Mouse (Mus musculus): ENCODE results near the gene Kcnip1.

Kcnip1 gene

DNA sequence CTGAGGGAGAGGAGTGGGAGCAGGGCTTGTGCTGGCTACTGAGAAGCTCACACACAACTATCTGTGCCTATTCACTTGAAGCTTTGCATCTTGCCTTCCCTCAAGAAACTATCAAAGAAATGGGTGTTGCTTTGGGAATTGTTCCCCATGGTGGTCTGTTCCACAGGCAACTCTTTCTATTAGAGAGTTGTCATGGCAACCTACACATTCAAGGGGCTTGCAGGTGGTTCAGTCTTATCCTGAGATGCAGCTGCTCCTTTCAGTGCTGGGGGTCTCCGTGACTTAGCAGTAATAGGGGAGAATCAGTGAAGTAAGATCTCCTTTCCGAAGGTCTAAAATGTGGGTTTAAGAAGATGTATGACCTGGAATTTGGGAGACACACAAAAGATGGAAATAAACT, 102.6 kb downstream of the Kcnip1 start:
- no peak for DNase-seq

DNA sequence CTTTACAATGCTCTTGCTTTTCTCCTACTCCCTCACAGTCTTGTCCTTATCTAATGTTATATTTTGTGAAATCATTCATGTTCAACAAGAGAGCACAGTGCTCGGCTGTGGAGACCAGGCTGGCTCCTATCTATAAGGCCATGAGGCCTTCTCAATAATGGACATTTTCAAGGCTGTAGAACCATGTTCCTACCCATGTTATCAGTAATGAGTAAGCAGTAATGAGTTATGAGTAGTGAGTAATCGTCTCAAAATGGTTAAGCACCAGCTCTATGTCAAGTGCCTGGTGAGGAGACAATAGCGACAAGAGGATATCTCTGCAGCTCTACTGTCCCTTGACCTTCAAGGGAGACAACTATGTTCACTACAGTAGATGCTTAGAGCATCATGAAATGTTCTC, 105.3 kb downstream of the Kcnip1 start:
- no peak for DNase-seq

DNA sequence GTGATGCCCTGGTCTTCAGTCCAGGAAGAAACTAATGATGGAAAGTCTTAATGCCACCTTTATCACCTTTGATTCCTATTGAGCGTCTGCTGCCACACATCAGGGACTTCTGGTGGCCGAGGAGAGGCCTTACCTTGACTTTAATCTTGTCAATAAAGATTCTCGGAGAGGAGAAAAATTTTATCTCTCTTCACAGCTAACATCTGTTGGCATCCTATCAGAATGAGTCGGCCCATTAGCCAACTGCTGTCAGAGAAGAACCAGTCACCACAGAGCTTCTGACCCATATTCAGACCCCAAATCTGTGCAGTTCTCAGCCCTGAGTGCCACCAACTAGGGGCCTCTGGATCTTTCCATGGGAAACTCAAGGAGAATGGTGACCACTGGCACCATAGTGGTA, 107.0 kb downstream of the Kcnip1 start:
- no peak for DNase-seq

DNA sequence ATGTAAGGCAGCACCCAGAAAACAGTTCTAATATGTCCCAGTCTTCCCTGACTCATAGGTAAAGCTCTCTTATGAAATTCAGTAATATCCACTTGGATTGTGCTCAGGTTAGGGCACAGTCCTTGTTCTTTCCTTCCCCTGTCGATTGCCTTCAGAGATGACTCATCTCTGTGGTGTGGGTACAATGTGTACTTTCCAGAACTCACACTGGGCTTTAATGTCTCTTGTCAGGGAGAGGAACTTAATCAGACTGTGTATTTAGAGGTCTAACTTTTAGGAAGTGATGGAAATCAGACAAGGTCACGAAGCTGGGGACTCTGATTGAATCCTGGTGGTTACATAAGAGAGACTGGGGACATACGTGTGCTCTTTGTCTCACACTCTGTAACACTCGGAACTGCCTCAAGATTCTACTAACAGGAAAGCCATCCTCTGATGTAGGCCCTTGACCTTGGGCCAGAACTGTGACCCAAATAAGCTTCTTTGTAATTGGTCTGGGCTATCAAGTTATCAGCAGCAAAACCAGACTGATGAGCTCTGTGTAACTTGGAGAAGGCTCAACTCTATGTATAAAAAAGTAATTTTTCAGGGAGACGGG, 110.1 kb downstream of the Kcnip1 start:
- no peak for DNase-seq

DNA sequence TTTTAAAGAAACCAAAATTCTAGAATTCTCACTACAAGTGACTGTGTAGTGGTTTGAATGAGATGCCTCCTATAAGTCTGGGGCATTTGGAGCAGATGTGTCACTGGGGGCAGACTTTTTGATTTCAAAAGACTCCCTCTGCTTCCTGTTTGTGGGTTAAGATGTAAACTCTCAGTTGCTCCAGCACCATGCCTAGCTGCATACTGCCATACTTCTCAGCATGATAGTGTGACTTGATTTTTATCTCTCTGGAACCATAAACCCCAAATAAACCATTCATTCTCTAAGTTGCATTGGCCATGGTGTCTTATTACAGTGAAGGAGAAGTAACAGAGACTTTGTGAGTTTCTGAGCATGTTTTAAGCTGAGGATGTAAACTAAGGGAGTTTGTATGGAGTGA, 118.0 kb downstream of the Kcnip1 start:
- DNase-seq: no peak

DNA sequence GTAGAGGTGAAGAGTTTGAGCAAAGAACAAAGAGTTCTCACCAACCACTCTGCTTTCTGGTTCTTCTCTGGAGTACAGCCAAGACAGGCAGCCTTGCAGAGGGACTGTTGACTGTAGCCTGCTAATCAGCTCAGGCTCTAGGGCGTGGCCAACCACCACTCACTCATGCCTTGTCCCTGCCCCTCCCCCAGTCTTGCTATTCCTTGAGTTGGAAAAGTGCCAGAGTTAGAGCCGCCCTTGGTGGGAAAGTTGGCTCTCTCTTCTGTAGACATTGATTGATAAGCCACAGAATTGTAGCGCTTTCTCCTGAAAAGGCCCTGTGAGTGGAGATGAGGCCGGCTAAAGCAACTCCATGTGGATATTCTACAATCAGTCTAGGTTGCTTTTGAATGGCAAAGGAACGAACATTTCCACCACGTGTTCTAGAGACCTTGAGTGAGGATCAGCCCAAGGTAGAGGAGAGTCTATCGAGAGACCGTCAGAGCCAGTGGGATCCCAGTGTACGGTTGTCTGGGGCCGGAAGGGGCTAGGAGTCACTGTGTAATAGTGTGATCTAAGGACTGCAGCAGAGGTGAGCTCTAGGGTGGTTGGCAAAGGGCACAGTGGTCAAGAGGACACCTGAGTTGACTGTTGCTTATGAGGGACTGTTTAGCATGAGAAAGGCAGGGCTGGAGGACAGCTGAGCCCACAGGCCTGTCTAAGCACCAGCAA, 119.7 kb downstream of the Kcnip1 start:
- DNase-seq: no peak

DNA sequence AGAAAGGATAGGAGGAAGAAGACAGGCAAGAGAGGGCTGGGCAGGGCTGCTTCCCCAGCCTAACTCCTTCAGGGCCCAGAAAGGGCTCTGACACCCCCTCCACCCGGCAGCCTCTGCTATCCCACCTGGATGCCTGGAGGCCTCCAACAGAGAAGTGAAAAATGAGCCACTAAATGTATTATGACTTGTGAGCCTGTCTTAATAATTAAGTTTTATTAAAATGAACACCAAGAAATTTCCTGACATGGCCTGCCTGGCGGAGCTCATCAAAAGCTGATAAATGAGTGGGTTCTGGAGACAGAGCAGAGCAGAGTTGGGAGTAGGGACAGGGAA, 120.3 kb downstream of the Kcnip1 start:
- no peak for DNase-seq

DNA sequence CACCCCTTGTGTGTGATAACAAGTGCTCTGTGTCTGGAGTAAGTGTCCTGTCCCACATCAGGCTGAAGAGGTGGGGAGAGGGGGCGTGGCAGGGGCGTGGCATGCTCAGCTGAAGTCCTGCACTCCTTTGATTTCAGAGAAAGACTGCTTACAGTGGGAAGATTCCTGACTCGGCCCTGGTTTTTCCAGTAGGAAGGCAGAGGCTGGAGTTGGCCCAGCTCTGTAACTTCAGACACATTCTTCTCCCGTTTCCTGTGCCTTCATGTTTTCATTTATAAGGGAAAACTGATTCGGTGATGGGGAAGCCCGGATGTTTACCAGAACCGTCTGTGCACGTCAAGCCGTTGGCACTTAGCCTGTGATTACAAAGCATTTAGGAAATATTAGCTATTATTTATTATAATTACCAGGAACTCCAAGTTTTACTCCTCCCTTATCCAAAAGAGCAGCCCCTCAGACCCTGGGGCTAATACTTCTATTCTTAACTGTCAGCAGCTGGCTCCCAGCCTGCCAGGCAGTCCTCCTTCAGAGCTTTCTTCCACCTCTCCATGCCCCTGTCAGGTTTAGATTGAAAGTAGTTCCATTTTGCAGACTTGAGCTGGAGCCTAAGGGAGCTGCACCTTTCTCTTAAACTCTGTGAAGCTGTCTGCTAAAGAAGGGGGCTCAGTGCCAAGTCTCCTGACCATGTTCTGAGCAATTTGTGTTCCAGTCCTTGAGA, 120.8 kb downstream of the Kcnip1 start:
- DNase-seq: peak; percentile 23 to 28

DNA sequence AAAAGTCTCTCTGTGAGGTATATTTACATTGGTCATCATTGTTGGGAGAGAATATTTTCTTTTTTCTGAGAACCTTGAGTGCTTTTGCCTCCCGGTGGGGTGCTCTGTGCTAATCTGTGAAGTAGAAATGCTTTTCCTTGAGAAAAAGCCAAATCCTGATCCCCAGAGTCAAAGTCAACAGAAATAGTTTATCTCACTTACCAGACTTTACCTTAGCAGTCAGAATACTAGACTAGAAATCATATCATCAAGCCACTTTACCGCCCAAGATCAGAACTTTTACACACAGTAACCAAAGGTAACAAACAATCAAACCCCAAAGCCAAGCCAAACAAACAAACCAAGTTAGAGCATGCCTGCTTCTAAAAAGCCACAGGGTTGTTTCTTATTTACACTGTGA, 122.7 kb downstream of the Kcnip1 start:
- no peak for DNase-seq

DNA sequence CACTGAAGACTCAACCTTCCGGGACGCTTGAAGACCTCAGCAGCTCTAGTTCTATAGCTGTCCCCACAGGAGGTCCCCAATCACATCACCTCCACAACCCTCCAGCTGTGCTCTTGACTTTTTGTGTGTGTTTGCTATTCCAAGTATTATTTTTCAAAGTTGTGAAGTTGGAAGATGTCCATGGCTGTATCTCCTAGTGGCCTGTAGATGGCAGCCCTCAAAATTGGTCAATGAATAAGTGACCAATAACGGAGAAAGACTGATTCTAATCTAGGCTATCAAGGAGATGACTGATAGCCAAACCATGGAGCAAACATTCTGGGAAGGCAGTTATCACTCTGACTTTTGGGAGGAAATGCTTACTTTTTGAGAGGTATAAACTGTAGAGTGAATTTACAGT, 123.4 kb downstream of the Kcnip1 start:
- DNase-seq: no peak

DNA sequence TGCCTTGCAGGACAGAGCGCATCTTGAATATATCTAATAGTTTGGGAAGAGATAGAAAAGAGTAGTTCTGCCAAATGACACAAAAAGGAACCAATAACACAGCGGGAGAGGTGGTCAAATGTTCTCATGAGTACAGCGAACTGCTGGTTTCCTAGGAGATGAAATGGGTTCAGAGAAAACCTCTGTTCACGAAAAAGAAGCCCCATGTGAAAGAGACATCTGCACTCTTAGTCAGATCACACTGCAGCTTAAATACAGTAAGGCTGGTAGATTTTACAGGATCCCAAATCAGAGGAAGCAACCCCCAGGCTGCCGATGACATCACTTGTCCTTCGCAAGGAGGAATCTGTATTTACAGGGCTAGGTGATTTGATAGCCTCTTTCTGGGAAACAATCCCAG, 126.2 kb downstream of the Kcnip1 start:
- no peak for DNase-seq

DNA sequence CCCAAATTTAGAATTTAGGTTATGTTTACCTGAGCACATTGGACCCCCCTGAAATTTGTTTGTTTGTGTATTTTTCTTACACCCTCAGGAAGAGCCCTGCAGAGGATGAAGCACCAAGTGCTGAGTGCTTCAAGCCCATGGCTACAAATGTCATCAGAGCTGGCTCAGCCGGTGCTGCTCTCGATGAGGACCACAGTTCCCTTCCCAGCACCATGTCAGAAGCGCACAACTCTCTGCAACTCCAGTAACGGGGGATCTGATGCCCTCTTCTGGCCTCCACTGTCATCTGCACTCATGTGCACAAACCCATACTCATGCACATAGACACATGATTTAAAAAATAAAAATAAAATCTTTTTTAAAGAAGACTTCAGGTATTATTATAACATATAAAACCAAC, 128.7 kb downstream of the Kcnip1 start:
- DNase-seq: no peak

DNA sequence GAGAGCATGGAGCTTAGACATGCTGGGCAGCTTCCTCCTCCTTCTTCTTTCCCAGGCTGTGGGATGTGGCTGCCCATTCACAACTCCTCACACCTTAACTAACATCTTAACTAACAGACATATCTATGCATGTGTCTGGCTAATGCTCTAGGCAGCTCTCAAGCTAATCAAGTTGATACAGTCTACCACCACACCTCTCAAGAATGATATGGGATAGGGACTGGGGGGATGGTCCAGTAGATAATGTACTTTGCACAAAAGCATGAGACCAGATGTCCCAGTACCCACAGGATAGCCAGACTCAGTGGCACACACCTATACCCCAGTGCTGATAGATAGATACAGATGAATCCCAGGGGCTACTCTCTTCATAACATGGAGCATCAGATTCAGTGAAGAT, 131.1 kb downstream of the Kcnip1 start:
- no peak for DNase-seq

DNA sequence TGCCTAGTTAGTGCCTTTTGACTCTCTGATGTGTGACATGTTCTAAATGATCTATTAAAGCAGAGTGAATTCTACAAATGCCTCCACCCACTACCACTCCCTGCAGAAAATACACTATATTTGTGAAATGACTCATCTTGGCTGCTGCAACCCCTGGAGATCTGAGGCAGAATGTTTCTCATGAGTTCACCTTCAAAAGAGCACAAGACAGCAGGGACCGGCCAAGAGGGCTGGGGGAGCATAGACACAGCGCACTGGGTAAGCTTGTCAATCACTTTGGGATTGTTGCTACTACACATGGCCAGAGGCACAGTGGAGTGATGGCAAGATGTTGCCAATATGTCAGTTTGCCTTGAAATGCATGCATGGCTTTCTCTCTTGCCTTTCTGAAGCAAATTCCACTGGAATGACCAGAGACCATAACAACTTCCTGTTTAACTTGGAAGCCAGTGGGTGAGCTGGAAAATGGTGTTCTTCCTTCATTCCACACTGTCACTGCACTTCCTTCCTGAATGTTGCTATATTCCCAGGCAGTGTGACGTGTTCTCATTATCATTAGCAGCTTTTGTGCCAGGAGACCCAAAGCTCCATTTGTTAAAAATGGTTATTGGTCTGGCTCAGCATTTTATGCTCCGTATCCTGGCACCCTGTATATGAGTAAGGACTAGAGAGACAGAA, 131.9 kb downstream of the Kcnip1 start:
- DNase-seq: no peak

DNA sequence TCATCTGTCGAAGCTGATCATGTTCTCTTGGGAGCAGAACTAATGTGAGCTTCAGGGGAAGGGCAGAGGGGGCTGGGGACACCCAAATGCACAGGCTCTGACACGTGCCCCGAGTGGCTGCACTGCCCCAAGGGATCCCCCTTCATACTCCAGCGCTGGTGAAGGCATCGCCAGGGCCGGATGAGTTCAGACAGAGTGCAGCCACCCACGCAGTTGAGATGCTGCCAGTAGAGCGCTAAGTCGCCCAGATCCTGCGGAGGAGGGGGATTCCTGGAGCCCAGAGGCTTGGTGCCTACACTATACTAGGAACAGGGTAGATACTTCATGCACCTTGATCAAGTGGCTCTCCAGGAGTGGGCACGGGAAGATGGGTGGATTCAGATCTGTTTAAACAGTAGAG, 143.3 kb downstream of the Kcnip1 start:
- DNase-seq: no peak

DNA sequence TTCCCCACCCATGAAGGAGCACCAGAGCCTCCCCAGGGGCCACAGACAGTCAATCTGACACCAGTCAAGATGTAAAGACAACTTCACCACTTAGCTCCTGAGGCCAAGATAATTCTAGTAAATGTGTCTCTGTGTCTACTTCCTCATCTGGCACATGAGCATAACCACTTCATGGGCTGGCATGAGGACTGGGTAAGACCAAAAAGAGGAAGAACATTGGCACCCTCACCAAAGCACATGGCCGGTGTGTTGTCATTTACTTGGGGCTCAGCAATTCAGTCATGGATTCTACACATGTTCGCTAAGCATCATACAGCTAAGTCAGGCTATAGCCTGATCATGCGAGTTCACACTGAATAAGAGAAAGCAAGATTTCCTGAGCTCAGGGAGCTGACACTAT, 144.3 kb downstream of the Kcnip1 start:
- no peak for DNase-seq

DNA sequence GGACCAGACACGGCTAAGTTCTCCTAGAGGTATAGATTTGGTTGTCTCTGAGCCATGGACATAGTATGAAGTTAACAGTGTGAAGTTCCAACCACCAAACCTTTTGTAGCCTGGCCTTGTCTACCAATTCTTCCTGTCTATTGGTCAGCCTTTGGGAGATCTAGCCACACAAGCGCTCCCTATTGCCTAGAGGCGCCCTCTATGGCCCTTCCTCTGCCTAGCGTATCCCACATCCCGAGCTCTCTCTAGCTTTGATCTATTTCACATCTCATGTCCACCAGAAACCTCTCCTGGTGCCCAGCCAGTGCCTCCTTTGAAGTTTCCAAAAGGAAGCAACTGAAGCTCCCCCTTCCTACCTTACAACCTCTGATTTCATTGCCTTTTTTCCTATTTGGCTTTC, 147.0 kb downstream of the Kcnip1 start:
- no peak for DNase-seq

DNA sequence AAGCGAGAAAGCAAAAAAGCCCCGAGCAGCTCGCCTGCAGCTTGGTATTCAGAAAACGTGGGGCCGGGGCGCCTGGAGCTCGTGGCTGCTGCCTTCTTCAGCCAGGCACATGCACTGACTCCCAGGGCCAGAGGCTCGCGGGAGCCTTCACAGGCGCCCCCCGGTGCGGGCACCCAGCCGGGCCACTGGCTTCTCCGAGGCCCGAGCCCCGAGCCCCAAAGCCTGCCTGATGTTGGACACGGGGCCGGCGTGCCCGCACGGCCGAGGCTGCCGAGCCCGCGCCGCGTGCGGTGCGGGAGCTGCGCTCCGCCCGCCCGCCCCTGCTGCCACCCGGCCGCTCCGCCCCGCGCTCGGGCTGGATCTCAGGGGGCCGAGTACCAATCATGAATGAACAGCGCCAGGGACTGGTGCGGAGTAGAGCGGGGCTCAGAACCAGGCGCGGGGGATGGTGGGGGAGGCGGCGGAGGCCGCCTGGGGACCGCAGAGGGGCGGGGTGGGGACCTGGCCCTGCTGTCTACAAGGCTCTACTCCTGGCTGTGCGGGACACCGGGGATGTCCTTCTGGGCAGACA, 149.6 kb downstream of the Kcnip1 start:
- DNase-seq: no peak

DNA sequence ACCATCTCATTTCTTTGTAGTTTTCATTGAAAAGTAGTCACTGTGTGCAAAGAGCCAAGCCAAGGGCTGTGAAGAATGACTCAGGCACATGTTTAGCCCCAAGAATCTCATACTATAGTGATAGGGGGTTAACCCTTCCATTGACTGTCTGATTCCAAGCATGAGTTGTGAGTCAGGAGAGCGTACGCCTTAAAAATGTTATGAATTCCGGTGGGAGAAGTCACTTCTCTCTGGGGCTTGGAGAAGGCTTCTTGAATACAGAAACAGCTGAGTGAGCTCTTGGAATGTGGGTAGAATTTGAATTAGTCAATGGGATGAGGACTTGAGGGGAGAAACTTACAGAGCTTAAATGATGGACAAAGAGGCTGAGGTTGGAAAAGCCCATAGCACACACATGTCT, 153.9 kb downstream of the Kcnip1 start:
- no peak for DNase-seq

DNA sequence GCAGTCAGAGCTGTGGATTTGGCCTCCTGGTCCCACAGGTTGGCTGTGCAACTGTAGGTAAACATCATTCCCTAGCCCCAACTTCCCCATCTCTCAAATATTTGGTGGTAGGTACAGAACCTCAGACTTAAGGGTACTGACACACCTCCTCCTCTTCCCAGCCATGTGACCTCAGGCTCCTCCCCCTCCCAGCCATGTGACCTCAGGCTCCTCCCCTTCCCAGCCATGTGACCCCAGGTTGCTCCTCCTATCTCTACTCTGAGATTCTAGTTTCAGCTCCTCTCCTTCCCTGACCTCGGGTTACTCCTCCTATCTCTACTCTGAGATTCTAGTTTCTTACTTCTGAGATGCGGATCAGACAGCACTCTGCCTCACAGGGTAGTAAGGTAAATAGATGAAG, 163.2 kb downstream of the Kcnip1 start:
- DNase-seq: no peak

DNA sequence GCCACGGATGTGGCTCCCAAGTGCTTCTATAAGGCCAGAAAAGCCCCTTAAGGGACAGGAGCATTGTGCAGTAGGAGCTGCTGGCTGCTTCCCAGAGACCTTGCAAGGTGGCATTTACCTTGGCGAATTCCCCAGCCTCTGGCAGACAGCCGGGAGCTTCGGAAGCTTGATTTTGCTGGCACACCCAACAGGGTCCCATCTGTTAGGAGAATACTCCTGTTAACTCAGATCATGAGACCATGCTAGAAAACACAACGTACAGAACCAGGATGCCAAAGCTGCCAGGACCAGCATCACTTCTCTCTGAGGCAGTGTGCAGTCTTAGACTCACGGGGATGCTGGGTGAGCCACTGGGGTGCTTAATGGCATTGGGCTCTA, 165.1 kb downstream of the Kcnip1 start:
- no peak for DNase-seq

DNA sequence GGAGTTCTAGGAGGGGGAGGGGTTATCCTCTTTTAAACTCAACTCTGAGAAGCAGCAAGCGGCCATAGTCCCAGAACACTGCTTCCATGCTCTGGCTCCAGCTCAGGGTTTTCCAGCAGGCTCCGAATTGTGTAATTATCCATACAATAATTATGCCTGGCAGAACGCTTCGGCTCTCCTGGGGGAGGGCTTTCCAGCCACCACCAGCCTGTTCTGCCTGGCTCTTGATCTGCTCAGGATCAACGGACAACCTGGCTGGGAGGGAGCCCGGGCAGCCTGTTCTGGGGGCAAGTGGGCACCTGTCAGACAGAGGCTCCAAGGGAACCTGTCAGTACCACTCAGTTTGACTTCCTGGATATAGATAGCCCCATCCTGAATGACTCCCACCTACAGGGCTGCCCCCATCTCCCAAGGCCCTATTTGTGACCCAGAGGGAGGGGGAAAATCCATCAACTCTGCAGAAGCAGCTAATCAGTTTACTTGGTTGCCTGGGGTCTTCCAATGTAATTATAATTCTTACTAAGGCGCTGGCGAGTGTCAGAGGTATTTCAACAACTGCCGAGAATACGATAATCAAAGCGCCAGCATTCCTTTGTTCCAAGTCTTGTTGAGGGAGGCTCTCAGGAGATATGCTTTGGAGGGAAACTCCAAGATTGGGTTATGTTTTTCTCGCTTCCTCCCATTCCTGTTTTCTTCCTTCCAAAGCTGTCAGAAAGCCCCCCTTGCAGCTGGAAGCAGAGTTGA, 165.7 kb downstream of the Kcnip1 start:
- DNase-seq: peak; percentile 4 to 10

DNA sequence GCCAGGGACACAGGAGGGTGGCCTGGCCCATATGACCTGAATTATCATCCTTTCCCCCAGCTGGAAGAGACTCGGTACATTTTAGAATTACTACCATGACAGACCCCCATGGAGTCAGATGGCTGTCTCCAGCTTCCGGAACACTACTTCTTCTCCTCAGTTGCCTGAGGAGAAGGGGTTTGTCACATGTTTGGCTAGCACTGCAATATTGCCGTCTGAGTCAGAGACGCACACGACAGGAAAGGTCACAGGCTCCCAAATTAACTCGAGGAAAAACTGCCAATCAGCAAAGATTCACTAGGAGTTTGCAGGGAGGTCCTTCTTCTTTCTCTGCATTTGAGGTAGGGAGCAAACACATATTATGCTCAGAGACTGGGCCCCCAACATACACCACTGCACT, 168.2 kb downstream of the Kcnip1 start:
- no peak for DNase-seq
